Mouse (Mus musculus) R1 (cell line): ENCODE measurements around the gene Tada2b.

ENCODE experiments used
- DNase-seq: peaks from one replicate; pipeline ENCODE4 v3.0.0-alpha.2; 2018; ENCODE audit warnings: low read depth, low spot score

The Tada2b gene

DNA sequence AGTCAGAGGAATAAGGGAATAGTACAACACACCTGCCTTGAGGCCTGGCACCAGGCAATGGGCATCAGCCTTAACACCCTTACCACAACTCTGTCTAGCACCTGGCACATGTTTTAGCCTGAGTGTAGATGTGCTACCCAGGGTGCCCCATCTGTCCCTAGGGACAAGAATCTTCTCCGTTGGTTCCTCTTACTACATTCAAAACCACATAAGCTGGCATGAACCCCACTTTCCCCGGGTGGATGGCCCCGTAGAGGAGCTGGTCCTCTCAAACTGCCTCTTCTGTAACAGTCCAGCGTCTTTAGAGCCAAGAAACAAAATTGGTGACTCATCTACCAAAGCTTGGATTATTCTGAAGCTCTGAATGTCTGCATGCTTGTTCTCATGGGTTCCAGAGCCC is 3.7 kb downstream of the Tada2b start:
- no peak for DNase-seq

DNA sequence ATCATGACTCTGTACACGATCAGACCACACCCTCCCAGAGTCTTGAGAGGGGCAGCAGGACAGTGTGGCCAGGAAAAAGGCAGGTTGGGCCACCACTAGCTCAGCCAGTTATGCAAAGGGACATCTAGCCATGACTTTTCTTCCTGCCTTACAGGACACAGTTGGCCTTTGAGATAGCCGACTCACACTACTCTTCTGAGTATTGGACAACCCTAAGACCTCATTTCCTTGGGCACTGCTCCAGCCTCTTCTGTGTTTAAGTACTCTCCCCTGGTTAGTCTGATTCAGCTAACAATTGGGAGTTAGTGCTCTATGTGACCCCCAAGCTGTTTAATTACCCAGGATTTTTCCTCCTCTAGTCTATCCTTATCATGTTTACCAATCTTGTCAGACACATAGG is 4.3 kb downstream of the Tada2b start:
- no peak for DNase-seq

DNA sequence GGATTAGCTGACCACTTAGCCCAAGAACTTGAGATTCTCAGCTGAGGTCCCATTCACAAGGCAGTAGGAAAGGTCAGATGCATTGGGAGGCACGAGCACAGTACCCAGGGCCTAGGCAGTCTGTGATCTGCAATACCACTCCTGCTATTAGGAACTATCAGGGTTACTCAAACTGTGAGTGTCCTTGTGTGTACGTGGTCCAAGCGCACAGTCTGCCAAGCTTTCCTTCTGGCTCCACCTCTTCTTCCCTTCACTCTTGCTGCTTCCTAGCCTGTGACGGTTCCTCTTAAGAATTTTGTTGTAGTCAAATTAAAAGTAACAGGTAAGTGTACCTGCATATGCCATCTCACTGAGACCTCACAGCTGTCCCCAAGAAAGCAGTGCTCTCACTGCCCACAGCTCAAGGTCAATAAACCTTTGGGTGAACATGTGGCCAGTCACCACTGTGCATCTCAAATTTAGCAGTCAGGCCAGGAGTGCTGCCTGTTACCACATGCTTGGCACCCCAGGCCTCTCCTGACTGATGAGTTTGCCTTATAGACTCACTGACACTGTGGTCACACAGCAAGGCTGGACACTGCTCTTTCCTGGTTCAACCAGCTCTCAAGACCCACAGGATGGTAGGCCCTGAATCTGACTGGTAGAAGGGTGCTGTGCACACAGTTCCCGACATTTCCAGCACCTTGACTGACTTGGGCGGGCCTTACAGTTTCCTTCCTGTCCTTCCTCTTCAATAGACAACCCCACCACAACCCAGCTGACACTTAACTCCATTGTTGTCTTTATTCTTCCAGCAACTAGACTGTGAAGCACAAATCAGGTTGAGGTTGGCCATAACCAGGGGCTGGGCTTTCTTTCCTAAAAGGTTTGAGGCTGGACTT is 5.3 kb downstream of the Tada2b start:
- no peak for DNase-seq

DNA sequence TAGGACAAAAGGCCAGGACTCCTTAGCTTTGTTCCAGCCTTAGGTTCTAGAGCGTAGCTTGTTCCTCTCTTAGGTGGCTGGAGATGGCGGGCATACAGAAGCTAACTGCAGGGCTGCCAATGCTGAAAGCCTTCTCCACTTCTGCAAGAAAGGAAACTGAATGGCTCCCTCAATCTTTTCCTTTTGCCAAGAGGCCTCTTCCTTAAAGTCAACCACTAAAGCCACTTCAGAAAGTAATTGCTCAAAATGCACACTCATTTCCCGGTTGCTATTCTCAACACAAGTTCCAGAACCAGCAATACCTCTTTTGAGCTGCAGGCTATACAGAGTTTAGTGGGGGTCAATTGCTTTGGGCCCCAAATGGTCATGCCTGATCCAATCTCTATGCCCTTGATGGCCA is 6.6 kb downstream of the Tada2b start:
- no peak for DNase-seq

DNA sequence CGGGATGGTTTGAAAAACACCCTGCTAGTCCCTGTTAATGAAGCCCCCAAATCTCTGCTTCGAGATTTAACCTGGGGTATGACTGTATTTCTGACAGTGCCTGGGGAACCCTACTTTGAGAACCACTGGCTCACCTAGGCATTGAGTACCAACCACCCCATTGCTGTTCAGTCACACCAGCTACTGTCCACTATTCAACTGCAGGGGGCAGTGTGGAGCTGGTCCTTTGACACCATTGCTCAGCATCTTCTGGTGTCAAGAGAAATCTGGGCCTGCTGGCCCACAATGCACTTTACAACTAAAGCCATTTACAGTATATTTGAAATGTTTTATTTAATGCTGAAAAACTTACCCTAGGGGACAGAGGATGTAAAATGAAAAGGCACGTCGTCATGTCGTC is 9.8 kb downstream of the Tada2b start:
- peak; percentile 86 for DNase-seq

DNA sequence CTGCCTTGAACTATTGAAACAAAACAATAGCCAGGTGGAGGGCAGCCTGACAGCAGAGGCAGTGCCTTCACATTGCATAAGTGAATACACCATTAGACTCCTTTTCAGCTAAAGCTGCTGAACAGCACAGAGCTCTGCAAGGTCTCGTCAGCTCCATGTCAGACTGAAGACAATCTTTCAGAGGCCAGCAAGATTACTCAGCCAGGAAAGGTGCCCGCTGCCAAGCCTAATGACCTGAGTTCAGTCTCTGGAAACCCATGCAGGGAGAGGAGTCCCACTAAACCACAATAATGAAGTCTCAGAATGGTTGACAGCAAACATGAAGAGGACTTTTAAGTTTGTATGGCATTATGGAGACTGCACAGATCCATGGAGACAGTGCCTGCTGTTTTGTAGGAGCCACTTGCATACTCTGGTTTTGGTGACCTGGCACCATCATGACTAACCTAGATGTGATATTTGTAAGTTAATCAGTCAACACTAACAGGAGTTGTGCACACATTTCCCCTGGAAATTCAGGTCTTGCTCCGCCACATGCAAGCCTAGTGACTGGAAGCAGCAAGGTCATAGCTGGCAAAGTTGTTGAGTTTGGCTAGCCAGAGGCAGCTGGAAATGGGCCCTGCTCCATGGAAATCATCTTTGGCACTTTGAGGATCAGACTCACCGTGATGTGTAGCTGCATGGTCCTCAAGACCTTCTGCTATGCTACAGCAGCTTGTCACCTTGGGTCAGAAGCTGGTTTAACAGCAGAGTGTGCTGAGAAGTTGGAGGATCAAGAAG is 11.0 kb downstream of the Tada2b start:
- DNase-seq: no peak

DNA sequence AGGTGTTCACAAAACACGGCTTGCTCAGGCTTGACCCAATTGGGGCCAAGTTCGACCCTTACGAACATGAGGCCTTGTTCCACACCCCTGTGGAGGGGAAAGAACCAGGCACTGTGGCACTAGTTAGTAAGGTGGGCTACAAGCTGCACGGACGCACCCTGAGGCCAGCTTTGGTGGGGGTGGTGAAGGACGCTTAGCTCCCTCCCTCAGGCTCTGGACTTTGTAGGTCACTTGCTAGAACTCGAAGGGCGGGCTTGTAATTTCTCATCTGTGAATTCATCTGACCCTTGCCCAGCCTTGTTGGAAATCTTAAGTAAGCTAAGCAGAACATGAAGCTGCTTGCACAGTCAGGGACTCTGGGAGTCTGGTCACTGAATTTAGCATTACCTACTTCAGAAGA is 12.9 kb downstream of the Tada2b start:
- no peak for DNase-seq

DNA sequence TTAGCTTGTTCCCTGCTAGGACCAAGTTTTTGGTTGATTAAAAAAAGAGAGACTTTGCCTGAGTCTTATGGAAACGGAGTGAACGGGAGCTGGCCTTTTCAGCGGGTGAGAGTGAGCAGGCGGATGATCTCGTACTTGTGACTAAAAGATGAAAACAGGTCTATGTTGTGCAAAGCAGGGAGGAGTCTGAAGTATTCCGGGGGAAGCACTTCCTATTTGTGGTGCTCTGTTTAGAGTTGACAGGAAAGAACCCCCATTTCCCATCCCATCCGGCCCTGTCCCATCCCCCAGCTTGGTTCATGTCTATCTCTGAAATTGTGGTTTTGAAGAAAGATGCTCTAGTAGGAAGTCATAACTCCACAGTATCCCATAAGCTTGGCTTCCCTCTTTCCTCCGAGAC is 18.2 kb downstream of the Tada2b start:
- DNase-seq: no peak

DNA sequence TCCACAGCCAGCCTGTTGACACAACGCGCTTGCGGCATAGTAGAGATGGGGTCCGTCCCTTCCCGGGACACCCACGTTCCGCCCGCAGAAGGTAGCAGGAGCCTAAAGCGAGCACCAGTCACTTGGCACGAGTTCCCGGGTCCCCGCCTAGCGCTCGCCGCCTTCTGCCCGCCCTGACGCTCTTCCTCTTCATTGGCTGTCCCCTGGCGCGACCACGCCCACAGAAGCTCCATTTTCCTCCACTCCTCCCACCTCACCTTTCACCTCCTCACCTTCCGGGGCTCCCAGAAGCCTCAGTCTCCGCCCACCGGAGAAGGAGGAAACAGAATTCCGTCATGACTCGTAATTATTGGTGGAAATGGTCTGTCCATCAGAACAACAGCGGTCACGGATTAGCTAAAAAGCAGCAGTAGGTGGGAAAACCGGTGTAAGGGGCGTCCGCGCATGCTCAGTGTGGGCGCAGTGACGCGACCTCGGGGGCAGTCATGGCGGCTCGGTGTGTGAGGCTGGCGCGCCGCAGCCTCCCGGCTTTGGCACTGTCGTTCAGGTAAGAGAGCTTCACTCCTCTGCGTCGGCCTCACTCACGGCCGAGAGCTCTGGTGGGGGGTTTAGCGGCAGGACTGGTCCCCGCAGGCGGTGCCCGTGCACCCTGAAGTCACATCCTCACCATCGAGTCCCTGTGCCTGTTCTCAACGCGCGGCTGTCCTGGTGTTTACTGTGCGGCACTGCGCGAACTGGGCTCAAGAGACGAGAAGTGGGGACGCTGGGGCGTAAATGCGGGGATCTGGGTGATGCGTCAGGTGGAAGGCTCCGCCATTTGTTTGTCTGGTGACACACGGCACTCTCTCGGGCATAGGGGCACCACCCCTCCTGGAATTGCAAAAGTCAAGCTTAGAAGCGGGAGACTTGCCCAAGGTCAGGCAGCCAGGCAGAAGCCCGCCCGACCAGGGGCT is 19.1 kb downstream of the Tada2b start, which contains the start of gene Grpel1:
TSS of gene Grpel1 (plus strand) at position 290 of the 953 bp plus-strand sequence.
- peak; percentile 100 for DNase-seq

DNA sequence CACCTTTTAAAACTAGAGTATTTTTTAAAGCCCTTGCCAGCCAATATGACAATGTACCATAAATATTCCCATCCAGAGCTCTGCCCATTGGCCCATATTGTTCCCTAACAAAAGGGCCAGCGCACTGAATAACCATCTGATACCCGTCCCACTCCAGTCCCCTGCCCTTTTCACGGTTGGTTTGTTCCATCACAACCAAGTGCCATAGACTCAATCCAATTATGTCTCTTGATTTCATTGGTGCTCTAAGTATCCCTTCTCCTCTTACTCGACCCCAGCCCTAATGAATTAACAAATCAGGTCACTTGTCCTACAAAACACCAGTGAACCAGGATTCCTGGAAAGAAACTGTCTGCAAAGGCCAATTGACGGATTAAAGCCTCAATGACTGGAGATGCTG is 20.7 kb downstream of the Tada2b start:
- DNase-seq: no peak

DNA sequence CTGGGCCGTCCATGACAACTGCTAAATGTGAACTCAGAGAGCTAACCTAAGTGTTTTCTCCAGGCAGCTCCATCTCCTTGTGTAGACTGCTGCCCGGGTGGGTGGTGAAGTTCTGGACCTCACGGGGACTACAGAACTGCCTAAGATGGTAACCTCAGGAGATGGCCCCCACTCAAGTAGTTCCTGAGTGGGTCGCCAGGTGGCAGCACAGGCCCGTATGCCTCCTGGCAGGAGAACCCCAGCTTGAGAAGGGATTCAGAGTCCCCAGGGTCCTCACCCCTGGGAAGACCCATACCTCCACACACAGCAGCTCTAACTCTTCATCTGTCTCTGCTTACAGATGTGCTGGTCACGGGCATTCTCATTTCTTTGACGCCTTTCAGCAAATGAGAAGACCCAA is 21.3 kb downstream of the Tada2b start:
- DNase-seq: peak; percentile 66

DNA sequence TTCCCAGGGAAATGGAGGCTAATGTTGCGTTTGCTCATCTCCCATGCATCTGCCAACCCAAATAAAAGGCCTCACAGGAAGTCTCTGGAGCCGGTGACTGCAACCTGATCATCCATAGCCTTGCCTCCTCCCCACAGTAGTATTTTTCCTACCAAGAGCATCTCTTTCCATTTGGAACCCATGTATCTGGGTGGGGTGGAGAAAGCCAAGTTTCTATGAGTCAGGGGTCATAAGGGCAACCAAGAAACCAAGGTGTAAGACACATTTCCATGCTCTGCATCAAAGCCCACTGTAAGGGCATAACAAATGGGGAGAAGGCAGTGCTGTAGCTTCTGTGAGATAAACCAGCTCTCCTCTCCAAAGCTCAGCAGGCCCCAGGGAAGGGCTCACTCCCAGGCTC is 22.9 kb downstream of the Tada2b start:
- no peak for DNase-seq

DNA sequence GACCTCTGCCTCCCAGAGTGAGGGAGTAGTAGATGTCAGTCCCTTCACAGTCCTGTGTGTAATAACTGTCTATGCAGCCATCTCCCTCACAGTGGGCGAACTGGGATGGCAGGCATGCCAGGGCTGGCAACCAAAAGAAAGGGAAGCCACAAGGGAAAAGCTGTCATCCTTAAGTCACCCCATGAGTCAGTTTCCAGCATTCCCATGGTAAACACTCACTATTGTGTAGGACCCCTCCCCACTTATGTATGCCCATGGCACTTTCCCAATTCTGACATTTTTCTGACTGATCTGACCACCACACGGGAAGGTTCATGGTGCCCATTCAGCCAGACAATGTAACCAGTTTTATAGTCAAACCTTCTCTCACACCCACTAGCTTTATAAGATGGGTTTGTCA is 23.4 kb downstream of the Tada2b start:
- no peak for DNase-seq

DNA sequence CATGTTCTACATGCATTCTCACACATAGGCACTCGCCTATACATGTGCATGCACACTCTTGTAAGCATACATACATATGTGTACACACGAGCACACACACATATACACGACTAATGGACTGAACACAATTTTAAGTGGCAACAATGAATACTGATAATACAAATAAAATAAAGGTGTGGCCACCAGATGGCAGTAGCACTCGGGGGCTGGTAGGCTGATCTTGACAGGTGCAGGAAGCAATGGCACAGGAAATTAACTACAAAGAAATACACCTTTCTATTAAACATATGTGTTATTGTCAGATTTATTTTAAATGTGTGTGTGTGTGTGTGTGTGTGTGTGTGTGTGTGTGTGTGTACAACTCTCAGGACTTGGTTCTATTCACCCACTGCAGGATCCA is 25.2 kb downstream of the Tada2b start:
- peak; percentile 48 for DNase-seq

DNA sequence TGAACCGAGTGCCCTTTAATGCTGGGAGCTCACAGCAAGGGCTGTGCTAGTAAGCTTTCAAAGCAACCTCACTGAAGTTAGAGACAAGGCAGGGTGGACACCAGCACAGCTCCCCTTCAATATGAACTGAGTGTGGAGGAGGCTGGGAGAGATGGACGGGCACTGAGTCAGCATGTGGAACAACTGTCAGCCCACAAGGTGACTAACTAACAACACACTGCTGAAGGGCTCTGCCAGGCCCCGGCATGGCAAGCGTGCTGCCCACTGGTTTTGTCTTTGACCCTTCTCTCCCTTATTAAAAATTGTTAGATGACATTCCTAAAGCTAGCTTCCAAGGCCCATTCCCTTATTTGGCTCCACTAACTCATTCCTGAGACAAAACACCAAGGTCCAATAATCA is 26.4 kb downstream of the Tada2b start:
- DNase-seq: no peak

DNA sequence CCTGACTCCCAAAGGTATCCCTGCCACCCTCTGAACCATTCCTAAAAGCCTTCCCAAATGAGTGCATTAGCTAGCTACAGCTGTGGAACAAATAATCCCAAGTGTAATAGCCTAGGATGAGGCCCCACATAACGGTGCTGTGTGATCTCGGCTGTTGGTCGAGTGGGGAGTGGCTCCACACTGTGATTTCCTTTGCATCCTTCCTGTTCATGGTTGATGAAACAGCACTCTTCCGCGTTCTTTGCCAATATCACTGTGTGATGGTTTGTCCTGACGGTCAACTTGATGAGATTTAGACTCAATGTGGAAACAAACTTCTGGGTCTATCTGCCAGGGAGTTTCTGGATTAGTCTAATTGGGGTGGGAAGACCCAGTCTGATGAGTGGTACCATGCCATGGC is 31.3 kb downstream of the Tada2b start:
- no peak for DNase-seq

DNA sequence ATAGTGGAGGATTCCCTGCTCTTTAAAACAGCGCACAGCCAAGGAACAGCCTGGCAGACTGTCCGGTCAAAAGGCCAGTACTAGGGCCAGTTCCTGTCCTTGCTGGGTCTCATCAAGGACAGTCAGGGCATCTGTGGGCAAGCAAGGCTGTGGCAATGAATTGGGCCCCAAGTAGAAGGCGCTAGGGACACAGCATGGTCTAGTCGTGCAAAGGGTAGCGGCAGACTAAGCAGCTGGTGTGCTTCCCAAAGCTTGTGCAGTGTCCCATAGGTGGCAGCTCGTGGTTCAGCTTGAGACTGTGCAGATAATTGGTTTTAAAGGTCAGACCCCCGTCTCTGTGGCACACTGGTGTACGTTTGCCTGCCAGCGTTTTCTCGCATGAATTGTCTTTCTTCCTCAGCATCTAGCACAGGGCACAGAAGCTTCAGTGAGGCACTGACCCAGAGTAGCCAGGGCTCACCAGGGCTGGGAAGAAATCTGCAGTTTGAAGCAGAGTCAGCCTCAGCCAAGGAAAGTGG is 32.2 kb downstream of the Tada2b start:
- DNase-seq: no peak

DNA sequence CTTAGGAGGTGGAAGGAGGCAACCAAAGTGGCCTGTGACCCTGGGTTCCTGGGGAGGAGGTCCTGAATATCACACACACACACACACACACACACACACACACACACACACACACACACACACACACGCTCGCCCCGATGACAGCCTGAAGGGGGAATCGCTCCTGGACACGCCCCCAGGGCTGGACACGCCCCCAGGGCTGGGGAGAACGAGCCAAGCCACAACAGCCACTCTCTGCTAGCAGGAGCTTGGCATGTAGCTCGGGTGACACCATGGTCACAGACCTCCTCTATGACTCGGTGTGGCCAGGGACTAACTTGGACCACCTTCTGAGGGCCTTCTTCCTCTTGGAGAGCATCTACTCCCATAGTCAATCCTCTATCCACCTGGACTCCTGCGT is 33.0 kb downstream of the Tada2b start:
- DNase-seq: peak; percentile 24

DNA sequence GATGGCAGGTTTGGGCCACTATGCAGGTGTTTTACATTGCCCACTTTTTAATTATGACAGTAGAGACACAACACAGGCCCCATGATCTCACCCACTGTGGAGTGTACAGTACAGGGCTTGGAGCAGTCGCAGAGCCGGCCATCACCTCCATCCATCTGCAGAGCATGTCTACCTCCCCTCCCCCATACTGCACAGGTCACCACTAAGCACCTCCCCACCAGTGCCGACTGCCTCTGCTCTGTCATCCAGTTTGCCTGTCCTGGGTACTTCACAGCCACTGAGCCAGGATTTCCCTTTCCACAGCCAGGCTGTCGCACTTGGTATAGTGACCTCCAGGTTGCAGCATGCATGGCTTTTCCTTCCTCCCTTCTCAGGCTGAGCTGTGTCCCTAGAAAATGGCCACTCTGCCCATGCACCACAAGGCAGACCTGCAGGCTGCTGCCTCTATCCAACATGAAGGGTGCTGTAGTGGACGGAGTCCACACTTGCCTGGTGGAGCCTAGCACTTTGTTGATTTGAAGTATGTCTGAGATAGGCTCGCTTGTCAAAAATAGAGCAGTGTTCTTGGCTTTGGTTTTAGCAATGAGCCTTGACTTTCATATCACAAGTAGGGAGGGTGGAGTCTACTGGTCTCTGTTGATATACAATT is 34.3 kb downstream of the Tada2b start:
- DNase-seq: no peak

DNA sequence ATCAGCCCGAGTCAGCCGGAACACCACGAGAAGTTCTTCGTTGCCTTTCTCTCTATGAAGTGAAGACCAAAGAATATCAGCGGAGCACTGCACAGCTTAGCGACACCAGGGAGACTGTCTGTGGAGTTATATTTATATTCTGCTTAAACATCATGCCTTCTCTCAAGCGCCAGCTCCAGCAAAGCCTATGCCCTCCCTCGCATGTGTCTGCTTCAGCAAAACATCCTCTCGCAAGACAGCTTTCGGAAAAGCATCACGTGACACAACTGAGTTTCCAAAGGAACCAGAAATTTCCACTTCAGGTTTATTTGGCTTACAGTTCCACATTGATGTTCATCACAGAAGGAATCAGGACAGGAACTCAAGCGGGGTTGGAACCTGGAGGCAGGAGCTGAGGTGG is 36.2 kb downstream of the Tada2b start:
- no peak for DNase-seq
